Mouse (Mus musculus) lung, embryonic 14.5 days (tissue): ENCODE results near the gene Hic1. TPM values are rescaled to one million over a fixed set of nuclear protein-coding genes. Genes with fewer than 3 reads are reported as not detected.

Source experiments
- ATAC-seq: fragments of 200-750 bp; cut with Nextera tagmentation; 2 replicates; pipeline ENCODE4 v1.8.0; 2017; ENCODE audit warnings: mild to moderate bottlenecking, moderate TSS enrichment, moderate library complexity; ENCODE audit not compliant: insufficient read depth
- DNase-seq: peaks from one replicate; pipeline ENCODE4 v3.0.0-alpha.2; 2015
- H3K27ac ChIP-seq: fragments of 300-500 bp; sonication (generic); 2 replicates; pipeline ENCODE4 v1.5.1; 2014; ENCODE audit warnings: low read depth, mild to moderate bottlenecking, moderate library complexity
- H3K27me3 ChIP-seq: fragments of 300-500 bp; sonication (generic); 2 replicates; pipeline ENCODE4 v1.6.1; 2014; ENCODE audit warnings: low read length, control low read depth; ENCODE audit not compliant: insufficient read depth
- H3K36me3 ChIP-seq: fragments of 300-500 bp; sonication (generic); 2 replicates; pipeline ENCODE4 v1.6.1; 2014; ENCODE audit warnings: control low read depth; ENCODE audit not compliant: insufficient read depth
- H3K4me1 ChIP-seq: fragments of 300-500 bp; sonication (generic); 2 replicates; pipeline ENCODE4 v1.6.1; 2014; ENCODE audit warnings: antibody characterized with exemption, control low read depth; ENCODE audit not compliant: insufficient read depth
- H3K4me2 ChIP-seq: fragments of 300-500 bp; sonication (generic); 2 replicates; pipeline ENCODE4 v1.6.1; 2014; ENCODE audit warnings: mild to moderate bottlenecking
- H3K4me3 ChIP-seq: fragments of 300-500 bp; sonication (generic); 2 replicates; pipeline ENCODE4 v1.5.1; 2014; ENCODE audit warnings: low read depth, low read length
- H3K9ac ChIP-seq: fragments of 300-500 bp; sonication (generic); 2 replicates; pipeline ENCODE4 v1.6.1; 2014
- H3K9me3 ChIP-seq: fragments of 300-500 bp; sonication (generic); 2 replicates; pipeline ENCODE4 v1.6.1; 2016; ENCODE audit warnings: low read depth, low read length, control low read depth
- CTCF ChIP-seq: IDR thresholded peaks from 2 replicates; pipeline ENCODE4 v1.5.1; 2016; ENCODE audit warnings: antibody characterized with exemption, low read depth
- whole genome bisulfite sequencing: fragments of 180-500 bp; shearing (Covaris S2); extraction: QIAGEN DNeasy Blood & Tissue Kit; methylation state at CpG from one replicate; pipeline ENCODE4 v1.1.7; 2014; 5-methylcytosine and 5-hydroxymethylcytosine counted together
- polyA plus RNA-seq: library from polyadenylated mRNA; unstranded; fragments of >200 nt; fragmentation: Nextera tagmentation; extraction: Ambion mirVana; gene quantifications from 2 replicates; pipeline ENCODE4 v1.2.1, GENCODE M21; 2014

Hic1 gene
- polyA plus RNA-seq, 1 experiment from 2014 or later, result 15.6 TPM

- Histone ChIP-seq H3K4me3 (no peak overlapping the region), H3K4me2 (peak overlapping the region; percentile 3; the same call in 1 of the 2 replicates), H3K27me3 (no peaks in the 10 kb centered on the region), H3K27ac (peak overlapping the region; percentile 86), H3K9ac (no peak overlapping the region; the same call in 1 of the 2 replicates), H3K36me3 (peaks cover 38% of the 10 kb centered on the region), H3K4me1 (peaks cover 12% of the 10 kb centered on the region), H3K9me3 (no peaks in the 10 kb centered on the region)
- ATAC-seq (peak; percentile 71), DNase-seq (peak; percentile 70)
- WGBS, result 23% methylated on average over 11 of the region's 11 CpGs
- no peak for TF ChIP-seq CTCF
Observed at GRCm38 (mm10) chr11:75147106-75147845, 22.0 kb downstream of the Hic1 start.

- no peak for TF ChIP-seq CTCF
- Histone ChIP-seq H3K4me3 (no peak overlapping the region), H3K9me3 (no peaks in the 10 kb centered on the region), H3K27ac (no peak overlapping the region), H3K27me3 (no peaks in the 10 kb centered on the region), H3K4me1 (peaks cover 20% of the 10 kb centered on the region), H3K4me2 (no peak overlapping the region), H3K9ac (no peak overlapping the region), H3K36me3 (peaks cover 36% of the 10 kb centered on the region)
- DNase-seq (no peak), ATAC-seq (no peak)
- WGBS, result 73% methylated on average over 2 of the region's 2 CpGs
Observed at GRCm38 (mm10) chr11:75145841-75146240, 23.5 kb downstream of the Hic1 start.

- Histone ChIP-seq H3K9me3 (no peaks in the 10 kb centered on the region), H3K4me2 (no peak overlapping the region), H3K36me3 (peaks cover 29% of the 10 kb centered on the region), H3K9ac (no peak overlapping the region), H3K27ac (peak overlapping the region; percentile 75; the same call in 1 of the 2 replicates), H3K27me3 (no peaks in the 10 kb centered on the region), H3K4me3 (no peak overlapping the region), H3K4me1 (peaks cover 37% of the 10 kb centered on the region)
- WGBS, result 81% methylated on average over 4 of the region's 4 CpGs
- ATAC-seq (no peak), DNase-seq (no peak)
- TF ChIP-seq CTCF, result no peak
Observed at GRCm38 (mm10) chr11:75142749-75143148, 26.6 kb downstream of the Hic1 start.

- Histone ChIP-seq H3K4me1 (peaks cover 30% of the 10 kb centered on the region), H3K9me3 (no peaks in the 10 kb centered on the region), H3K4me3 (no peak overlapping the region), H3K9ac (no peak overlapping the region), H3K27ac (peak overlapping the region; percentile 75), H3K27me3 (no peaks in the 10 kb centered on the region), H3K36me3 (peaks cover 26% of the 10 kb centered on the region), H3K4me2 (no peak overlapping the region)
- 26% methylated on average over 1 of the region's 1 CpGs for WGBS
- peak; percentile 79 for ATAC-seq
- DNase-seq, result peak; percentile 76
- TF ChIP-seq CTCF, result no peak
Observed at GRCm38 (mm10) chr11:75141913-75142312, 27.4 kb downstream of the Hic1 start.

GRCm38 (mm10) chr11:75141038-75141437 is 28.3 kb downstream of the Hic1 start:
- no peak for DNase-seq
- H3K27me3 ChIP-seq, result no peaks in the 10 kb centered on the region
- H3K36me3 ChIP-seq, result peaks cover 26% of the 10 kb centered on the region
- no peak overlapping the region for H3K9ac ChIP-seq
- WGBS, result 58% methylated on average over 3 of the region's 3 CpGs
- ATAC-seq, result no peak
- no peak for TF ChIP-seq CTCF
- H3K4me1 ChIP-seq, result peaks cover 28% of the 10 kb centered on the region
- no peaks in the 10 kb centered on the region for H3K9me3 ChIP-seq
- H3K27ac ChIP-seq, result peak overlapping the region; percentile 75; the same call in 1 of the 2 replicates
- no peak overlapping the region for H3K4me2 ChIP-seq
- H3K4me3 ChIP-seq, result no peak overlapping the region

- TF ChIP-seq CTCF, result no peak
- no peaks in the 10 kb centered on the region for H3K27me3 ChIP-seq
- WGBS, result 49% methylated on average over 5 of the region's 5 CpGs
- H3K36me3 ChIP-seq, result peaks cover 23% of the 10 kb centered on the region
- peaks cover 28% of the 10 kb centered on the region for H3K4me1 ChIP-seq
- H3K9ac ChIP-seq, result no peak overlapping the region
- no peak overlapping the region for H3K4me3 ChIP-seq
- DNase-seq, result no peak
- no peak overlapping the region for H3K4me2 ChIP-seq
- peak overlapping the region; percentile 75 for H3K27ac ChIP-seq
- no peak for ATAC-seq
- H3K9me3 ChIP-seq, result no peaks in the 10 kb centered on the region
Observed at GRCm38 (mm10) chr11:75140431-75140830, 28.9 kb downstream of the Hic1 start.

GRCm38 (mm10) chr11:75139122-75139963 is 30.0 kb downstream of the Hic1 start:
- H3K4me3 ChIP-seq, result no peak overlapping the region
- TF ChIP-seq CTCF, result no peak
- H3K27me3 ChIP-seq, result no peaks in the 10 kb centered on the region
- H3K9me3 ChIP-seq, result no peaks in the 10 kb centered on the region
- H3K36me3 ChIP-seq, result peaks cover 13% of the 10 kb centered on the region
- H3K27ac ChIP-seq, result peak overlapping the region; percentile 75
- no peak overlapping the region for H3K9ac ChIP-seq
- 13% methylated on average over 11 of the region's 11 CpGs for WGBS
- peak; percentile 56 for ATAC-seq
- DNase-seq, result peak; percentile 80
- H3K4me1 ChIP-seq, result peaks cover 28% of the 10 kb centered on the region
- H3K4me2 ChIP-seq, result no peak overlapping the region; the same call in 1 of the 2 replicates
